Mouse (Mus musculus): ENCODE data around the gene Tmem97.

DNA sequence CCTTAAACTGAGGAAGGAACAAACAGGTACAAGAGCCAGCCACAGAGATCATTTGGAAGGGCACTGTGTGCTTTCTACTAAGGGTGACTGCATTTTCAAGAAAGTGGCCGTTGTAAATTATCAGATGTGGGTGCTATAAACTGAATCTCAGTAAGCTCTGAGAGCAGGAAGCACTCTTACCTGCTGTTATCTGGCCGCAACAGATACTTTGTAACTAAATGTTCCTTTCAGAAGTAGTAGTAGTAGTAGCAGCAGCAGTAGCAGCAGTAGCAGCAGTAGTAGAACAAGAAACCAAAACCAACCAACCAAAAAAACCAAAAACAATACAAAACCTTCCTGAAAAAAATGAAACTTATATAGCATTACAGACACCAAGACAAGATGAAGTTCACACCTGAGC lies 45.2 kb upstream of the Tmem97 start:
- TF ChIP-seq CTCF (IDR thresholded peaks at IDR 0.05; ENCODE audit: borderline replicate concordance, insufficient read depth, low read depth, low read length) (no peak), POLR2A (IDR thresholded peaks at IDR 0.05; ENCODE audit: borderline replicate concordance, insufficient read depth, low read length) (no peak)
